Mouse (Mus musculus) adipocyte (in vitro differentiated cells): ENCODE data around the gene Mark3.

ENCODE experiments used
- DNase-seq: peaks from one replicate; pipeline ENCODE4 v3.0.0-alpha.2; 2016; ENCODE audit warnings: low spot score

Mark3 gene

GRCm38 (mm10) chr12:111698346-111698913, 124.1 kb downstream of the Mark3 start:
- no peak for DNase-seq

GRCm38 (mm10) chr12:111699542-111699941, 125.2 kb downstream of the Mark3 start:
- DNase-seq, result no peak

DNA sequence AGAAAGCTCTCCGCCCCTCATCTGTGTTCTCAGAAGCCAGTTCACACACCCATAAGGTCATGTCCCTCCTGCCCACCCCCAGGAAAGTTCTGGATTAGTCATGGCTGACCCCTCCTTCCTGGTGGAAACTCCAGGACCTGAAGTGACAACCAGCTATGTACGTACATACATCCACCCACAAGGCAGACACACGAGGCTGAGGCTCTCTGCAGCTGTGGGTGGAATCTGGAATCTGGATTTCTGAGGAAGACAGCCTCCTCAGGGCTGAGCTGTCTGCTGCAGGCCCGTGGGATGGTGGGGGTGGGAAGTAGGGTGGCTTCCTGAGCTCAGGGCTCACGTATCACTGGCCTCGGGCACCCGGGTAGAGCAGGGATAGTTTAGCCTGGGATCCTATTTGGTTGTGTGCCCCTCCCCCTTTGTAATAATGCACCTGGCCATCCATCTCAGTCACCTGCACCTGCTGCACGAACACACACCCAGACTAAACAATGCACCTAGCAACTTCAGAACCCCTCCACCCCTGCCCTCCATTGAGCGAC, 126.7 kb downstream of the Mark3 start:
- no peak for DNase-seq

GRCm38 (mm10) chr12:111703301-111703700, 129.0 kb downstream of the Mark3 start:
- no peak for DNase-seq

GRCm38 (mm10) chr12:111704609-111705008, 130.3 kb downstream of the Mark3 start:
- peak; percentile 71 for DNase-seq

GRCm38 (mm10) chr12:111705186-111705973, 131.1 kb downstream of the Mark3 start:
- DNase-seq, result no peak
